Mouse (Mus musculus): ENCODE measurements around the gene Nsrp1.

- no peak for TF ChIP-seq CTCF (IDR thresholded peaks at IDR 0.05)
- TF ChIP-seq EP300 (IDR thresholded peaks at IDR 0.05) = no peak
Observed at GRCm38 (mm10) chr11:77096991-77097390, 18.8 kb upstream of the Nsrp1 start.
